Mouse (Mus musculus) liver, adult 2 months (tissue): ENCODE results near the gene Sh3rf1. TPM values are rescaled to one million over a fixed set of nuclear protein-coding genes. Genes with fewer than 3 reads are reported as not detected.

Experiments used
- DNase-seq: peaks from one replicate; pipeline ENCODE4 v3.0.0-alpha.2; 2011; ENCODE audit warnings: low read depth, low spot score; ENCODE audit errors: extremely low read depth
- H3K27ac ChIP-seq: fragments of 200-500 bp; replicated peaks from 2 replicates; pipeline ENCODE4 v1.5.1; 2012; ENCODE audit warnings: low read depth, mild to moderate bottlenecking, control low read depth, inconsistent platforms, low read length; ENCODE audit not compliant: insufficient read depth
- H3K27me3 ChIP-seq: fragments of 200-500 bp; 2 replicates; pipeline ENCODE4 v1.6.1; 2012; ENCODE audit warnings: mild to moderate bottlenecking, moderate library complexity, low read length, inconsistent platforms; ENCODE audit not compliant: control insufficient read depth, insufficient read depth
- H3K36me3 ChIP-seq: fragments of 200-500 bp; 2 replicates; pipeline ENCODE4 v1.6.1; 2012; ENCODE audit warnings: low read length, inconsistent platforms; ENCODE audit not compliant: control insufficient read depth, insufficient read depth
- H3K4me1 ChIP-seq: fragments of 200-500 bp; 2 replicates; pipeline ENCODE4 v1.6.1; 2011; ENCODE audit warnings: low read length; ENCODE audit not compliant: control insufficient read depth, insufficient read depth
- H3K4me3 ChIP-seq: fragments of 200-500 bp; 2 replicates; pipeline ENCODE4 v1.5.1; 2011; ENCODE audit warnings: low read depth, mild to moderate bottlenecking, control low read depth, low read length, moderate library complexity; ENCODE audit not compliant: insufficient read depth
- H3K79me2 ChIP-seq: fragments of 200-500 bp; 2 replicates; pipeline ENCODE4 v1.6.1; 2012; ENCODE audit warnings: inconsistent platforms, mild to moderate bottlenecking, low read length, moderate library complexity; ENCODE audit not compliant: control insufficient read depth, insufficient read depth
- H3K9ac ChIP-seq: fragments of 200-500 bp; 2 replicates; pipeline ENCODE4 v1.6.1; 2012; ENCODE audit warnings: low read depth, mild to moderate bottlenecking, control low read depth, inconsistent platforms, low read length
- CTCF ChIP-seq: fragments of 200-500 bp; IDR thresholded peaks from 2 replicates; pipeline ENCODE4 v1.5.1; 2011; ENCODE audit warnings: low read depth, low read length, control low read depth
- POLR2A ChIP-seq: fragments of 200-500 bp; IDR thresholded peaks from 2 replicates; pipeline ENCODE4 v1.6.1; 2011; ENCODE audit warnings: low read length, control low read depth; ENCODE audit not compliant: insufficient read depth; ENCODE audit errors: extremely low read depth
- WGBS: fragments of 180-500 bp; shearing (Covaris S2); methylation state at CpG from one replicate; pipeline ENCODE4 v1.1.7; 2018; 5-methylcytosine and 5-hydroxymethylcytosine counted together
- polyA plus RNA-seq: library from polyadenylated mRNA; depleted of rRNA; stranded (reverse); fragments of >200 nt; gene quantifications from 2 replicates; pipeline ENCODE4 v1.2.3, GENCODE M21; 2012
- total RNA-seq: library from RNA; depleted of rRNA; stranded (reverse); fragments of >200 nt; gene quantifications from 2 replicates; pipeline ENCODE4 v1.2.3, GENCODE M21; 2014

Gene Sh3rf1
- total and polyA plus RNA-seq, 2 experiments = 1.6 to 1.8 TPM

- H3K9ac ChIP-seq = no peak overlapping the region
- 0 out of 2 replicates have a peak, but pooled peaks cover 2% of the 10 kb centered on the region for H3K4me1 ChIP-seq
- H3K4me3 ChIP-seq = no peak overlapping the region
- WGBS = 85% methylated on average over 8 of the region's 8 CpGs
- H3K36me3 ChIP-seq = no peaks in the 10 kb centered on the region
- no peak overlapping the region for H3K27ac ChIP-seq
- no peaks in the 10 kb centered on the region for H3K27me3 ChIP-seq
- no peak for DNase-seq
- TF ChIP-seq CTCF = no peak
- TF ChIP-seq POLR2A = no peak
- peaks cover 13% of the 10 kb centered on the region for H3K79me2 ChIP-seq
These were observed 44.0 kb downstream of the Sh3rf1 start for GRCm38 (mm10) chr8:61267692-61268091.

GRCm38 (mm10) chr8:61268233-61268916 lies 44.7 kb downstream of the Sh3rf1 start:
- DNase-seq = peak; percentile 60
- Histone ChIP-seq H3K27ac (no peak overlapping the region), H3K4me1 (peaks cover 4% of the 10 kb centered on the region; the same call in 1 of the 2 replicates), H3K36me3 (no peaks in the 10 kb centered on the region), H3K4me3 (no peak overlapping the region), H3K79me2 (peaks cover 13% of the 10 kb centered on the region), H3K27me3 (no peaks in the 10 kb centered on the region), H3K9ac (no peak overlapping the region)
- WGBS = 75% methylated on average over 10 of the region's 10 CpGs
- TF ChIP-seq CTCF = no peak
- TF ChIP-seq POLR2A = no peak

GRCm38 (mm10) chr8:61270016-61270415 lies 46.3 kb downstream of the Sh3rf1 start:
- WGBS = 90% methylated on average over 11 of the region's 11 CpGs

GRCm38 (mm10) chr8:61270541-61270940 lies 46.9 kb downstream of the Sh3rf1 start:
- WGBS = 87% methylated on average over 9 of the region's 9 CpGs
- no peaks in the 10 kb centered on the region for H3K36me3 ChIP-seq
- peaks cover 13% of the 10 kb centered on the region for H3K79me2 ChIP-seq
- H3K27me3 ChIP-seq = no peaks in the 10 kb centered on the region
- TF ChIP-seq POLR2A = no peak
- no peak for TF ChIP-seq CTCF
- no peak overlapping the region for H3K27ac ChIP-seq
- H3K9ac ChIP-seq = no peak overlapping the region
- H3K4me3 ChIP-seq = no peak overlapping the region
- H3K4me1 ChIP-seq = peaks cover 4% of the 10 kb centered on the region; the same call in 1 of the 2 replicates
- no peak for DNase-seq

More at GRCm38 (mm10) chr8:61270016-61270415, 46.3 kb downstream of the Sh3rf1 start:
- Histone ChIP-seq H3K4me1 (peaks cover 4% of the 10 kb centered on the region; the same call in 1 of the 2 replicates), H3K4me3 (no peak overlapping the region), H3K27me3 (no peaks in the 10 kb centered on the region), H3K27ac (no peak overlapping the region), H3K79me2 (peaks cover 13% of the 10 kb centered on the region), H3K9ac (no peak overlapping the region), H3K36me3 (no peaks in the 10 kb centered on the region)
- no peak for DNase-seq
- TF ChIP-seq POLR2A (no peak), CTCF (no peak)

- no peak overlapping the region for H3K9ac ChIP-seq
- no peaks in the 10 kb centered on the region for H3K27me3 ChIP-seq
- H3K4me3 ChIP-seq = no peak overlapping the region
- H3K36me3 ChIP-seq = no peaks in the 10 kb centered on the region
- H3K4me1 ChIP-seq = peaks cover 4% of the 10 kb centered on the region; the same call in 1 of the 2 replicates
- WGBS = 98% methylated on average over 2 of the region's 6 CpGs
- H3K79me2 ChIP-seq = peaks cover 13% of the 10 kb centered on the region
- DNase-seq = no peak
- H3K27ac ChIP-seq = no peak overlapping the region
- TF ChIP-seq CTCF = no peak
These were observed 47.3 kb downstream of the Sh3rf1 start for GRCm38 (mm10) chr8:61270961-61271360.

- no peak for TF ChIP-seq POLR2A
- no peak for TF ChIP-seq CTCF
- peak overlapping the region; percentile 40; the same call in 1 of the 2 replicates for H3K27ac ChIP-seq
- H3K4me1 ChIP-seq = peaks cover 4% of the 10 kb centered on the region
- H3K27me3 ChIP-seq = no peaks in the 10 kb centered on the region
- H3K9ac ChIP-seq = no peak overlapping the region
- H3K4me3 ChIP-seq = no peak overlapping the region
- H3K36me3 ChIP-seq = no peaks in the 10 kb centered on the region
- WGBS = 63% methylated on average over 3 of the region's 3 CpGs
- peaks cover 7% of the 10 kb centered on the region; the same call in 1 of the 2 replicates for H3K79me2 ChIP-seq
- DNase-seq = no peak
These were observed 49.2 kb downstream of the Sh3rf1 start for GRCm38 (mm10) chr8:61272838-61273237.
